Mouse (Mus musculus): Measurements from ENCODE around the gene Plcd4. TPM values are rescaled to one million over a fixed set of nuclear protein-coding genes. Genes with fewer than 3 reads are reported as not detected.
A peak's percentile ranks its signal among the peaks of the same experiment; 100 is the strongest.
"Not testable (repeated sequence)": the region's sequence is repeated elsewhere in the genome, so short reads cannot be mapped to it uniquely, and the experiment has no call there.

The Plcd4 gene
- total RNA-seq (2021), result 10 to 100 TPM; 17.2 to 17.5 TPM

DNA sequence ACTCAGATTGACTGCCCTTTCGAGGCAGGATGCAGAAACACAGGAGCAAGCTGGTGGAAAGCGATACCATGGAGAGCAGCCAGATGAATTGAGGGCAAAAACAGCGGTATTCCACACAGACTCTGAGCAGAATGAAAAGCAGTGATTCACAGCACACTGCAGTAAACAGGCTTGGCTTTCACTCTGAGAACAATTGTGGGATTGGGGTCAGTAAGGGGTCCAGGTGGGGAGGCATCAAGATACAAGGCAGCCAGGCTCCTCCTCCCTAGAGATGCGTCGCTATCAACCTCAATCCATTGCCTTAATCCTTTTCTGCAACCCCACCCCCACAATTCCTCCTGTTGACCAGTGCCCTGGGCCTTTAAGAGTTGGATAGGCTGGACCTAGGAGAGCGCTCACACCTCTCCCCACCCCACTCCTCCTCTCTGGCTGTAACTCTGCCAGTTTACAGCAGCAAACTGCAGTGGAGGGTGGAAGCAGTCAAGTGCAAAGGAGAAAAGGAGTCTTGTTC, at the start of gene Plcd4:
TSS of gene Plcd4 (plus strand) at position 438 of the 511 bp plus-strand sequence.
- peak in 1 of 2 experiments; percentile 6 for DNase-seq (ENCODE audit: extremely low spot score in 1 of 2, low spot score in 1 of 2)

DNA sequence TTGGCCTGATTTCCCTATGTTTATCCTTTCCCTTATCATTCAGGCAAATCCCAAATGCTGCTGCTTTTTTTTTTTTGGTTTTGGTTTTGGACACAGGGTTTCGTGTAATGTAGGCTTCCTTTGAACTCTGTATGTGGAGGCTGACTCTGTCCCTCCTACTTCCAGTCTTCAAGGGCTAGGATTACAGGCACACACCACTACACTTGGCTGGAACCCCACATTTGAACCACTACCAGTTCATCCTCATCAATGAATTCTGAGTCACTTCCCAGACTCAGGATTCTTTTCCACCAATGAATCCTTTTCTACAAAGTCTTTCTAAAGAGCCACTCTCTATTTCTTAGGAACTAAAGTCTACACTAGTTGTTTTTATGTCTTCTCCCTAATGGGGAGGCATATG, 41.6 kb upstream of the Plcd4 start:
- no peak for DNase-seq (ENCODE audit: extremely low spot score in 1 of 2, low spot score in 1 of 2)

DNA sequence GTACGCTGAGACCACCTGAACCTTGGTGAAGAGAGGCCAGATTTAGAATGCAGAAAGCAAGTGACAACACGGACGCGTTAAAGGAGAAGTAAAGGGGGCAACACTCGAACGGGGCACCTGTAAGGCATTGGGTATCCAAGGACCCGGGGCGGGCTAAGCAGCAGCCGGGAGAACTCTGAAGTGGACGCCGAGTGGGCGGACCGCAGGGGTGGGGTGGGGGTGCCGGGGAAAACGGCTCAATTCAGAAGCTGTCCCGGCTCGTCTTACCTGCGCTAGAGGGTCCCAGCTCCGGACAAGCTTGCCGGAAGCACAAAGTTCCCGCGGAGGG, 37.3 kb upstream of the Plcd4 start:
- no peak for DNase-seq (ENCODE audit: extremely low spot score in 1 of 2, low spot score in 1 of 2)

DNA sequence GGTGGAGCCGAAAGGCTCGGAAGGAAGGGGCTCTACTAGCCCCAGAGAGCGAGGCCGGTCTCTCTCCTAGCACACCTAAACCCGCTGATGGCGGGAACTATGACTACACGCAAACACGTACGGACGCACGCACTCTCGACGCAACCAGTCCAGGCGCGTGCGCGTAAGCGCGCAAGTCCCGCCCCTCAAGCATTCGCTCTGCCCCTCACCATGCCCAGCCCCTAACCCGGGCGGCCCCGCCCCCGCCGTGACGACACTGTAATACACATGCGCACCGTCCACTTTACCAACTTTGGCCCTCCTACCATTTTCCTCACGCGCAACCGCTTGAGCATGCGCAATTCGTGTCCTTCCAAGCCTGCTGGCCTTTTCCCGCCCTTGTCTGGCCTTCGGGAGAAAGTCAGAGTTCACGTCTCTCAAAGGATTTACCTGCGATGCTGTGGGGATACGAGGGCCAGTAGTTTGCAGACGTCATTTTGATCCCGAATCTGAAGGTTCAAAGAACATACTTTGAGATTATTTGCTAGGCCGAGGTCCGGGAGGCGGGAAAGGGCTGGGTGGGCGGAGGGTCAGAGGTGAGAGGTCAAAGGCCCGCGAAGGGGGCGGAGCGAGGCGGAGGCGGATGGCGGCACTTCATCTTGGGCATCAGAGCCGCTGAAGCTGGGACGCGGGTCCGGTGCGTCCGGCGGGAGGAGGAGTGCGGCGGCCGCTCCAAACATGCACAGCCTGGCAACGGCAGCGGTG, 36.8 kb upstream of the Plcd4 start, which contains the start of gene Cnot9:
TSS of gene Cnot9 (plus strand) at position 338 of the 744 bp plus-strand sequence.
- DNase-seq (ENCODE audit: extremely low spot score in 1 of 2, low spot score in 1 of 2), result peak; percentile 99 to 100

DNA sequence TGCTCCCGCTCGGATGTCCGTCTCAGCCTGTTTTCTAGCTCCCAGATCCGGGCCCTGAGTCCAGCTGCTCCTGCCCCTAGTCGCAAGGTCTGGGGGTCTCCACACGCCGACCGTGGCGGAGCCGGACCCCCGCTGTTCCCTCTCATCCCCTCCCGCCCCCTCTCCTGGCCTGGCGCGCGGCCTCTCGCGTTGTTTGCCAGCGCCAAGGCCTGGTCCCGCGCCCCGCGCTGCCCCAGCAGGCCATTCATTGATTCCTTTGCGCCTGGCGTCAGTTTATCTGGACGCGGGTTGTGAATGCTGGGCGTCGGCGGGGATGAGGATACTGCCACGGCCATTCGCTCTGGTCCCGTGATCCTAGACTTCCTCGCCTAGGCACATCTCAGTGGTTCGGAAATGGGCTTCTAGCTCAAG, 36.2 kb upstream of the Plcd4 start:
- no peak for DNase-seq (ENCODE audit: extremely low spot score in 1 of 2, low spot score in 1 of 2)

DNA sequence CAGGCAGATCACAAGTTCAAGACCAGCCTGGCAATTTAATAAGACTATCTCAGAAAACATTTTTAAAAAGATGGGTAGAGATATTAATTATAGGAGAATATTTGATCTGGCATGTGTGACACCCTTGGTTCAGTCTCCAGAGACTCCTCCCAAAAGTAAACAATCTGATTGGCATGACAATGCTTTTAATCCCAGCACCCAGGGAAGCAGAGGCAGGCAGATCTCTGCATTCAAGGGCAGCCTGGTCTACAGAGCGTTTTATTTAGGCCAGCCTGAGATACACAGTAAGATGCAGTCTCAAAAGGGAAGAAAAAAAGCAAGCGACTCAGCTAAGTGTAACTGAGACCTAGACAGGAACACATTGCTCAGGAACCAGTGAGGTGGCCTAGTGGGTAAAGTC, 34.9 kb upstream of the Plcd4 start:
- DNase-seq (ENCODE audit: extremely low spot score in 1 of 2, low spot score in 1 of 2), result no peak

DNA sequence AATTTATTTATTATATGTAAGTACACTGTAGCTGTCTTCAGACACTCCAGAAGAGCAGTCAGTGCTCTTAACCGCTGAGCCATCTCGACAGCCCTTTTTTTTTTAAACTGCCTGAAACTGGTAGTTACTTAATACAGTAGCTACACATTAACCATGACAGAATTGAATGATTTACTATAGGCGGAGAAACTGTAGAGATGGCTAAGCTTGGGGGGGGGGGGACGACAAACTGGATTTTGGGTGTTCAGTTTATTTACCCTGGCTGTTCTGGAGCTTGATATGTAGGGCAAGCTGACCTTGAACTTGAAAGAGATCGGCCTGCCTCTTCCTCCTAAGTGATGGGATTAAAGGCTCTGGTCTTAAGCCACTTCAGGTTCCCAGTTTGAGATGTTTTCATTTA, 31.4 kb upstream of the Plcd4 start:
- no peak for DNase-seq (ENCODE audit: extremely low spot score in 1 of 2, low spot score in 1 of 2)

DNA sequence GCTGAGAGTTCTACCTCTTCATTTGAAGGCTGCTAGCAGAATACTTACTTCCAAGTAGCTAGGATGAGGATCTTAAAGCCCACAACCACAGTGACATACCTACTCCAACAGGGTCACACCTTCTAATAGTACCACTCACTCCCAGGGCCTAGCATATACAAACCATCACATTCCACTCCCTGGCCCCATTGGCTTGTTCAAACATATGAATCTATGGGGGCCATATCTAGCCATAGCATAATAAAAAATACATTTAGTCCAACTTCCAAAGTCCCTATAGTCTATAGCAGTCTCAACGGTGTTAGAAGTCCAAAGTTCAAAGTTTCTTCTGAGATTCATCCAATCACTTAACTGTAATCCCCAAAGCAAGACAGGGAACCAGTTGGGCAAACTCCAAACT, 29.7 kb upstream of the Plcd4 start:
- DNase-seq (ENCODE audit: extremely low spot score in 1 of 2, low spot score in 1 of 2), result not testable (repeated sequence)

DNA sequence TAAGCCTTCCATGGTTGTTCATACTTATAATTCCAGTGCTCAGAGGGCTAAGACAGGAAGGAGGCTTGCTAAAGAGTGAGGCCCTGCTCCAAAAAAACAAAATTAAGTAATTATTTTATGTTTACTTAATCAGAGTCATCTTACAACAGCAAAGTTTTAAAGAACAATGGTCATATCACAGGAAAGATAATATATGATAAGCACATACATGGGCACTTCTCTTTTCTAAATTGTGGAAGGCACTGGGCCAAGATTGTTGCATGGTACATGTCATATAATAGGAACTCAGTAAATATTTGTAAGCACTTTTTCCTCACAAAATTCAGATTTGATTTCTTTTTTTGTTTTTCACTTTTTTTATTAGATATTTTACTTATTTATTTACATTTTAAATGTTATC, 22.8 kb upstream of the Plcd4 start:
- no peak for DNase-seq (ENCODE audit: extremely low spot score in 1 of 2, low spot score in 1 of 2)

DNA sequence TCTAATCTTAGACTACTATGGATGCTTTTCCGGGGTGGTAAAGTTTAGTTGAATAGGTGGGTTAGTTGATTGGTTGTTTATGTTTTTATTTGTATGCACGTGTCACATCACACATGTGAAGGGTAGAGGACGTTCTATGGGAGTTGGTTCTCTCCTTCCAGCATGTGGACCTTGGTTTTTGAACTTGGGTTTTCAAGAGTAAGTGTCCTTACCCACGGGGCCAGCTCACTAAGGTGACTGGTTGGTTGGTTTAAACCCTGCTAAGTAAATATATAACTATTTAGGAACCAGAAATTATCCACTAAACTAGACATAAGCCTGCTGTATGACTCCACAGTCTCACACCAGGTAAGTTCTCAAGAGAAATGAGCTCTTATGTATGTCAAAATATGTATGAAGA, 17.9 kb upstream of the Plcd4 start:
- no peak for DNase-seq (ENCODE audit: extremely low spot score in 1 of 2, low spot score in 1 of 2)

DNA sequence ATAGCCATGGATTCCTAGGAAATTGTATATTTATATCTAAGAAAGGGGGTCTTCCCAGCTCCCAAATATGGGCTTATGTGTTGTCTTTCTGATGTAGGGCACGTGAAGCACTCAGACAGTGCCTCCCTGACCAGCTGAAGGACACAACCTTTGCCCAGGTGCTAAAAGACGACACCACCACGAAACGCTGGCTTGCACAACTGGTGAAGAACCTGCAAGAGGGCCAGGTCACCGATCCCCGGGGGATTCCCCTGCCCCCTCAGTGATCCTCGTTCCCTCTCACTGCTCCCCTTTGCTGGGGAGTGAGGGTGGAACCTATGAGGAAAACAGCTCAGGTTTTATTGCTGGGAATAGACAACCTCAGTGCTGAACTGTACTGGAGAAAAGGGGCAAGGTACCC, 14.1 kb upstream of the Plcd4 start:
- no peak for DNase-seq (ENCODE audit: extremely low spot score in 1 of 2, low spot score in 1 of 2)

DNA sequence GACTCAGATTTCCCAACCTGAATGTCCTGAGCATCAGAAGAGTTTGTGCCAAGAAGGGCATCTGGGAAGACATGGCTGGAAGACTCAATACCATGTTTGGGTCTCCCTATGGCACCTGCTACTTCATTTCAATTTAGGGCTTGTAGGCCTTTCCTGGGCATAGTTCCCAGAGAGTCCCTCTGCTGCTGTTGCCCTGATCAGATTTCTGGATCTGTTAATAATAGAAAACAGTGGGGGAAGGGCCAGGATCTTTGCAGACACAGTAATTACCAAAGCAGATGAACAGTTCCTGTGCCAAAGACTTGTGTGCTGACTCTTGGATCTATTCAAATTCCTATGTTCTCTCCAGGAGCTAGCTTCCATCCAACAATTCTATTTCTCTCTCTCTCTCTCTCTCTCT, 4.0 kb upstream of the Plcd4 start:
- peak in 1 of 2 experiments; percentile 12 for DNase-seq (ENCODE audit: extremely low spot score in 1 of 2, low spot score in 1 of 2)

DNA sequence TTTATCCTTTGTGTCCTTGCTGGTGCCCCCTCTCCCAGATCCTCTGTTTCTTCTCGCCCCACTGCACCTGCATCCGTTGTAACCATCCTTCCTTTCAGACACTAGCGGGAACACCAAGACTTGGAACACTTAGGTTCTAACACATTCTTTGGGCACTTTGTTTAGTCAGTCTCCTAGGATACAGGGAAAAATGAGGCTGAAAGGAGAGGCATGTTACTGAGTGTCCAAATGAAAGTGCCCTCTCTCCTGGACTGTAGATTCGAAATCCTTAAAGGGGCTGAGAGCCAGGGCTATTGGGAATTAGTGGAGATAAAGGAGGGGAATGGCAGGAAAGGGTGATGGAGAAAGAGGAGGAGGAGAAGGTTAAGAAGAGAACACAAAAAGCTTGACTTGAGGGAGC, 1.5 kb downstream of the Plcd4 start, which contains the start of gene Usp37:
TSS of gene Usp37 (minus strand) at position 101 of the 400 bp plus-strand sequence.
- no peak for DNase-seq (ENCODE audit: extremely low spot score in 1 of 2, low spot score in 1 of 2)

DNA sequence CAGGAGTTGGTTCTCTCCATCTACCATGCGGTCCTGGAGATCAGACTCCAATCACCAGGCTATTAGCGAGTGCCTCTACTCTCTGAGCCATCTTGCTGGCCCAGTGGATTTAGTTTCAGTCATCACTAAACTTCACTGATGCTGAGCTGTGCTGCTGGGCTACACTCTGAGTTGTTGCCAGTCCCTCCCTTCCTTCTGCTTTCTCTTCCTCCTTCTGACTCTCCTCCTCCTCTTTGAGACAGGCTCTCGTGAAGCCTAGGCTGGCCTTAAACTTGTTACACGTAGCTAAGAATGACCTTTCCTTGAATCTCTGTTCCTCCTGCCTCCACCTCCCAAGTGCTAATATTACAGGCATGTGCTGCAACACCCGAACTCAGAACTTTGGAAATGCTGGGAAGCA, 16.4 kb downstream of the Plcd4 start:
- DNase-seq (ENCODE audit: extremely low spot score in 1 of 2, low spot score in 1 of 2), result no peak

DNA sequence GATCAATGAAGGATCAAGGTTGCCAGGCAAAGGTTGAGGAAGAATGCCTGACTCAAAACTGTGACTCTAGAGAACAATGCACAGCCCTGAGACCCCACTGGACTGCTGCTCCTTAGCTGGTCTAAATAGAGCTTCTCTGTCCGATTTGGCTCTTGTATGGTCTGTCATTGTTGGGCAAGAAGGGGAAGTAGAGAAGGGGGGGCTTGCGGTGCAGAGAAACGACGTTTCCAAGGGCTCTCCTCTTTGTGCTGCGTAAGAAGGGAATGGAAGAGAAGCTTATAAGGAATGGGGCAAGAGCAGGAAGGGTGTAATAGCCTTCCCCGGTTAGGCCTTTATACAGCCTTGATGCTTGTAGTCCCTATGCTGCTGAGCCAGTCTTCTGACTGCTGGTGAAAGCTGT, 23.1 kb downstream of the Plcd4 start:
- DNase-seq (ENCODE audit: extremely low spot score in 1 of 2, low spot score in 1 of 2), result no peak

DNA sequence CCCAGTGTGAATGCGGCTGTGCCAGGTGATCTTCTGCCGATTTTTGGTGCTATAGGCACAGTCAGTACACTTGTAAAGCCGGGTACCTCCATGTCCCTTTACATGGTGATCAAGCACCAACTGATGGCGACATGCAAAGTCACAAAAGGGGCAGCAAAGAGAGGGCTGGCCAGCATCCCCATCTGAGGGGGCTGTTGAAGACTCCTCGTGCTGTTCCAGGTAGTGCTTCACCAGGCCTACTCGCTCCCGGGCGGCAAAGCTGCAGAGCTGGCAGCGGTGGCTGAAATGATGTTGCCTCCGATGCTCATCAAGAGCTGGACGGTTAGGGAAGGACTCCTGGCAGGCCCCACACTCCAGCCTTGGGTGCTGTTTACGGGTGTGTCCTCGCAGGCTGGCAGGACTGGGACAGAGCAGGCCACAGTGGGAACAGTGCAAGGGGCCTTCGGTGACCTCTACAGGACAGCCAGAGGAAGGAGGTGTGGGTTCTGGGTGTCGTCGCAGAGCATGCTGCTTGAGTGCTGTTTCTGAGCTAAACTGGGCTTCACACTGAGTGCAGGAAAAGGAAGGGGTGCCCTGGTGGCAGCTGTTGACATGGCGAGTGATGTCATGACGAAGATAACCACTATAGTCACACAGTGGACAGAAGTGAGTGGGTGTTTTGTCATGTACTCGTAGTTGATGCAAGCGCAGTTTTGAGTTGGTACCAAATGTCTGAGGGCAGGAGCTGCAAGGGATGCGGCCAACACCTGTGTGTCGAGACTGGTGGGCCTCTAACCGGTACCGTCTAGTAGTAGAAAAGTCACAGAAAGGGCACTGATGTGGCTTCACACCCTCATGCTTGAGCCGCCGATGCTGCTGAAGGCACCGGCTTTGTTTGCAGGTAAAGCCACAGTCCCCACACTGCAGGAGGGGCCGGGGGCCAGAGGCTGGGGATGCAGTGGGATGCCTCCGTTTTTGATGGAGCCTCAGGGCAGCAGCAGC, 27.3 kb downstream of the Plcd4 start:
- no peak for DNase-seq (ENCODE audit: extremely low spot score in 1 of 2, low spot score in 1 of 2)

DNA sequence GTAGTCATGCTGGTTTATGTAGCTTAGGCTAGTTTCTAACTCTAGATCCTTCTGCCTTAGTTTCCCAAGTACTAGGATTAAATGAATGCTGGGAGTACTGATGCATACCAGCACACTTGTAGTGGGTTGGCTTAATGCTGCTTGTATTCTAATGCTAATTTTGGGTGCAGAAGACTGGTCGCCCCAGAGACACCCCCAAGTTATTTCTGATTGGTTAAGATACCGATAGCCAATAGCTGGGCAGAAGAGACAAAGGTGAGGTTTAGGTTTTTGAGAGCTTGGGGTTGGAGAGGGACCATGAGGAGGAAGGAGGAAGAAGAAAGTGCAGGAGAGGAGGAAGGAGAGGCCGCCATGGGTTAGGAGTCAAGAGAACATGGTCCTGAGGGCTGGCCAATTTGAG, 39.9 kb downstream of the Plcd4 start:
- no peak for DNase-seq (ENCODE audit: extremely low spot score in 1 of 2, low spot score in 1 of 2)

DNA sequence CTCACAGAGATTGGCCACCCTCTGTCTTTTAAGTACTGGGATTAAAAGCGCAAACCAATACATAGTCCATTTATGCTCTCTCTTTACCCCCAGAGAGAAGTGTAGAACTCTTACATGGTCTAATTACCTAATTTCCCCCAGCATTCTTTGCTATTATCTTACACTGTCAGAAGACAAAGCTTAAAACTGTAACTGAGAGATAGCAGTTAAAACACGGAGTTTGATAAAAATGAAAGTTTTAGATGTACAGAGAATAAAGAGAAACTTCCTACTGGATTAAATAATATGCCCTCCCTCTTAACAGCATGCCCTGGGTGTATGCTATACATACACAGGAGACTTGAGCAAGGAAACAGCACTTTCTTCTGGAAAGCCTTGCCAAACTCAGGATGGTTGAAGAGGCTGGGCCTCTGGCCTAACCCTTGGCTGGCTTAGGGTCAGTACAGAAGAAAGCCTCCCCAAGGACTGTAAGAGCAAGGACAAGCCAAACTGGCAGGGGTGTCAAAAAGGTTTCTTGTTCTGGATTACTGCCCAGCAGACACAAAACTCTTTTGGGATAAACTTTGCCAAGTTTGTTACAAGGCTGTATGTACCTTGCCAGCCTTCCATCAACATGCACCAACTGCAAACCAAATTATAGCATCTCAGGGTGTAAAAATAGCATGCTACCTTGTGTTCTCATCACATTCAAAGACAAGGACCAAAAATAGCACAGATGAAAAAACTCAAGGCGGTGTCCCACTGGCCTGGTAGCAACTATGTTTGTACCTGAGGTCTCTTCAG, 42.1 kb downstream of the Plcd4 start:
- DNase-seq (ENCODE audit: extremely low spot score in 1 of 2, low spot score in 1 of 2), result no peak

DNA sequence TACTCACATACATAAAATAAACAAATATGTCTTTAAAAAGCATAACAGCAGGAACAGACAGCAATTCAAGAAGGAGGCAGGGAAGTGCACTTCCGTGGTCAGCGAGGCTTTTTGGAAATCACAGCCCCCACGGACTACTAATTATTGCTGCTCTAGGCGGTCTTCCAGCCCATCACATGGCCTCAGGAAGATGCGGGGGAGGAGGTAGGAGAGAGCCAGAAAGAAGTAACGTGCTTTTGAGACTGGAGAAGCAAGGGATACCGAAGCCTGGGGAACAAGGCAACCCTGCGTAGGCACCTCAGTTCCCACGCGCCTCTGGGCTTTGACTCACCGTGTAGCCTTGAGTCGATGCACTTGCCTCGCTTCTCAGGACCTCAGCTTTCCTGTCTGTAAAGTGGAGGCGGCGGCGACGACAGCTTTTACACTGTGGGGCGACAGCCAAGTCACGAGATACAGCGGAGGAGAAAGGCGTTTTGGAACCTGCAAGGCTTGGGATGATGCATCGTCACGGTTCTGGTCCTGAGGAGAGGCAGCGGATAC, 44.6 kb downstream of the Plcd4 start:
- DNase-seq (ENCODE audit: extremely low spot score in 1 of 2, low spot score in 1 of 2), result no peak

DNA sequence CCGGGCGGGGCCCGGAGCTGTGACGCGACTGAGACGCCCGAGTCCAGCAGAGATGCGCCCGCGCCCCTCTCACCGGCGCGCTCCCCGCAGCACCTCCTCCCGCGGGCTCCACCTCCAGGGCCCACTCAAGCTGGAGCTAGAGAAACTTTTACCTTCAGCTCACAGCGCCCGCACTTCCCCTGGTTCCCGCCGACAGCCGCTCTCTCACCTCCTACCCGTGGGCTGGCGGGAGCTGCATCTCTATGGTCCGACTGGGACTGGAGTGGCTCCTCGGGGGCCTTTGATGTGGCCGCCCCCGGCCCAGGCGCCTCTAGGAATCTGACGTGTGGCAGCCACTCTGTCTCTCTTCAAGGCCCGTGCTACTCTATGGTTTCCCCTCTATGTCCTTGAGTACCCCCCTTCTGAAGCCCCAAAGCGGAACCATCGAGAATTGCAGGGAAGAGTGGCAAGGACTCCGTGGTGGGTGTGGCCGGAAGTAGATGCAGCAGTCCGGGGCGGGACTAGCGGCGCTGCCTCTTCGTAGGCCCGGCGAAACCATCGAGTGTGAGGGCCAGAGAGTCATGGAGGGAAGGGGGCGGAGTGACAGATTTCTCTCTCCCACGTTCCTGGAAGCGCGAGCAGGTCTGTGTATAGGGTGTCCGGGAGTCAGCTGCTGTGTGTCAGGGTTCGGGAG, 45.2 kb downstream of the Plcd4 start, which contains the start of the genes Zfp142 and Bcs1l:
TSS of gene Zfp142 (minus strand) at position 474 of the 673 bp plus-strand sequence.
TSS of gene Bcs1l (plus strand) at position 517 of the 673 bp plus-strand sequence.
- DNase-seq (ENCODE audit: extremely low spot score in 1 of 2, low spot score in 1 of 2), result peak; percentile 93 to 96
